Mouse (Mus musculus) right cerebral cortex, postnatal 10 days (tissue): Measurements from ENCODE around the gene Neu4.
"Not testable (repeated sequence)": the region's sequence is repeated elsewhere in the genome, so short reads cannot be mapped to it uniquely, and the experiment has no call there.

ENCODE experiments used
- DNase-seq, 2 experiments: peaks; one replicate each; pipeline ENCODE4 v3.0.0; 2021; ENCODE audit warnings: low spot score in 2 of 2

Neu4 gene

DNA sequence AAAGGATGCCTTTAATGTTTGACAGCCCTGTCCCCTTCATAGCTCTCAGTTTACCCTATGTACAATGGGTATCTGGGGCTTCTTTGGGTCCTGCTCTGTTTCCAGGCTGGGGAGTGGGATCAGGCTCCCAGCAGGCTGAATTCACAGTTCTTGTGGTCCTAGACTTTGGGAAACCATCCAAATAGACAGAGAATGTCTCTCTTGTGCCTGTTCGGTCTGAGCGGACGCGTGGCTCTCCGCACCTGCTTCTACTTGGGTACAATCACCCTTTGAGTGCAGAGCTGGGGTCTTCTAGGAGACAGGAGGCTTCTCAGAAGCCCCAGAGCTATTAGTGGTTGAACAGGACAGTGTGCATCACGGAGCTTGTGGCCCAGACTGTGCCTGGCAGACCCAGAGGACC, at the start of gene Neu4:
Gene Neu4, plus strand, starts transcription at position 301 of the 400 bp plus-strand sequence.
- DNase-seq: peak; percentile 33 to 47

DNA sequence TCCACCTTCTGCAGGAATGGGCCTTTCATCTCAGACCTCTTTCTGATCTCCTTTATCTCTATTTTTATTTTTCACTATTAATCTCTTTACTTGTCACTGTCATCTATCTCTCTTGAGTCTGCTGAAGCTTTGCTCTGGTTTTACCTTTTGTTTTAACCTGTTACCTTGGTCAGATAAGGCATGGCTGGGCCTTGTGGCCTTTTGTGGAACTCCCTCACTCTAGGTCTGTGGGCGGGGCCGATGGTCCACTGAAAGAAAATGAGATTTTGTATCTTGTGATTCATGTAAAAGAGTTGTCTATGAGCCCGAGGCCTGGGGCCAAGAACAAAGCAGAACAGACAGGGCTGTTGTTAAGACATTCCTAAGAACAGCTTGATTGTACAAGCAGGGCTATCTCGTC, 49.5 kb upstream of the Neu4 start:
- not testable (repeated sequence) for DNase-seq

GRCm38 (mm10) chr1:93975764-93976163, 44.5 kb upstream of the Neu4 start:
- DNase-seq: not testable (repeated sequence)

GRCm38 (mm10) chr1:93978287-93978686, 42.0 kb upstream of the Neu4 start:
- DNase-seq: not testable (repeated sequence)

- DNase-seq: not testable (repeated sequence)
Measured at GRCm38 (mm10) chr1:93980932-93981331, 39.3 kb upstream of the Neu4 start.

GRCm38 (mm10) chr1:93986167-93986566, 34.1 kb upstream of the Neu4 start:
- no peak for DNase-seq

DNA sequence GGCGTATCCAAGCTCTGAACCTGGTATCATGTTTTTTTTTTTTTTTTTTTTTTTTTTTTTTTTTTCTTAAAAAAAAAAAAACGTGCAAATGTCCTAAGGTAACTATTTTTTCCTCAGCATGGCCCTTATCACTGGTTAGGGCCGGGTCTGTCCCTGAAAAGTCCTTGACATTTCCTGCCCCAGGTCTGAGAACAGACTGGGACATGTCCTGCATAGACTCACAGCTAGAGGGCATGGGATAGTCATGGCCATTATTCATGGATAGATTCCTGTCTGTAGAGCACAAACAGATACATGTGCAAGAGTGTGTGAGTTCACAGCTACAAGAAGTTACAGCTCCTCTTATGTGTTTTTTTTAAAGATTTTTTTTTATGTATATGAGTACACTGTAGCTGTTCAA, 31.5 kb upstream of the Neu4 start:
- DNase-seq: no peak

DNA sequence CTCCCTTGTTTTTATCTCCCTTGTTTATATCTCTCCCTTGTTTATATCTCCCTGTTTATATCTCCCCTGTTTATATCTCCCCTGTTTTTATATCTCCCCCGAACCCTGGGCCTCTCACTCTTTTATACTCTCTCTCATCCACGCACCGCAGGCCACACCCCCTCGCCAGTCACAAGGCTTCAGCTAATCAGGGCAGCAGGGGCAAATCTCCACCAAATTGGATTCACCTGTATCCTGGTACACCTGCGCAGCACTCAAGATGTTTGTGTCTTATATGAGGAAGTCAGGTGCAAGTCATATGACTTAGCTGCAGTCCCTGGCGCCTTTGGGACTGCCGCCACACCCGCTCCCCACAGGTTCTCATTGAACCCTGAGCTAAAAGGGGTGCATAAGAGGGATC, 30.0 kb upstream of the Neu4 start, which contains the start of gene Gal3st2c:
Gene Gal3st2c, plus strand, starts transcription at position 301 of the 400 bp plus-strand sequence.
- not testable (repeated sequence) for DNase-seq

GRCm38 (mm10) chr1:93991068-93991467, 29.2 kb upstream of the Neu4 start:
- peak in 1 of 2 experiments; percentile 18 for DNase-seq

DNA sequence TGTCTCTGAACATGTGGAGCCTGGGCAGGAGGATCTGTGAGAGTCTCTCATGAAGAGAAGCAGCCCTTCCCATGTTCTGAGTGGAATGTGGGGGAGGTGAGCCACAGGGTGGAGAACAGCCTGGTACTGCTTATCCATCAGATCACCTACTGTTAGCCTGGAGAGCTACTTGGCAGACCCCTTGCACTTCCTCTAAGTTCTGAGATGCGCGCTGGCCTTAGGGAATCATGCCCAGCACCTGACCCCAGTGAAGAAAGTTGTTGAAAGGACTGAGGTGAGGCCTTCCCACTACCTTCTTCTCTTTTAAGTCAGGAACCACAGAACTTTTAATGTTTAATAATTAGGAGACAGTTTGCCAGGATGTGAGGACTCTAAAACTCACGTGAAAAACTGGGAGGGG, 28.8 kb upstream of the Neu4 start:
- peak in 1 of 2 experiments; percentile 4 for DNase-seq

DNA sequence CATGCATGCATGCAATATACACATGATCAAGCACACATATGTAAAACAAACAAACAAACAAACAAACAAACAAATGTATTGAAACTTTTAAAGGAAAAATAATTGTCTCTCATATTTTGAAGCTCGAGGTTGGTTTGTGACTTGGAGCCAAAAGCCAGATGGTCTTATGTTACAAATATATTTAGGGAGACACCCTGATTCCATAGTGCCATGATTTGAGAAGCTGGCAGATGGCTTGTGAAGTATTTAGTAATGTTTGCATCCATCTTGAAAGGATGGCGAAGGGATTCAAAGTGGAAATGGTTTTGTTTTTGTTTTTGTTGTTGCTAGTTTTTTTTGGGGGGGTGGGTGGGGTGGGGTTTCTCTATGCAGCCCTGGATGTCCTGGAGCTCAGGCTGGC, 19.2 kb upstream of the Neu4 start:
- no peak for DNase-seq

DNA sequence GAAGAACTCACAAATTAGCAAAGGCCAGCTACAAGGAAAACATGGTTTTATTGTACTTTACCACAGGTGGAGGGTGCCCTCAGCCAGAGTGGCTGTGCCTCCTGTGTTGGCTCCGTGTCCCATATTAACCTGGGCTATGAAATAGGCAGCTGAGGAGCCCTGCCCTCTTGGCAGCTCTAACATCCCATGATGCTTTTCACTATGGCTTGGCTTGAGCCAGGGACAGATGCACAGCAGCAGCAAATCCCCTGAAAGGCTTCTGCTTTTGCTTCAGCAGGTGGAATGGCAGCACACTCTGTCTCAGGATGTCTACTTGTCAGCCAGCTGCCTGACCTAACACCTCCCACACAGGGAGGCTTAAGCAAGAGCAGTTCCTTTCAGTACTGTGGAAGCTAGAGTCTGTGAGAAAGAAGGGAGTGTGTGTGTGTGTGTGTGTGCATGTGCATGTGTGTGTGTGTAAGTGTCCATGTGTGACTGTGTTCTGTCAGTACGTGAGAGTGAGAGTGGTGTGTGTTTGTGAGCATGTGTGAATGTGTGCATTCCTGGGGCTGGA, 14.2 kb upstream of the Neu4 start:
- not testable (repeated sequence) for DNase-seq

DNA sequence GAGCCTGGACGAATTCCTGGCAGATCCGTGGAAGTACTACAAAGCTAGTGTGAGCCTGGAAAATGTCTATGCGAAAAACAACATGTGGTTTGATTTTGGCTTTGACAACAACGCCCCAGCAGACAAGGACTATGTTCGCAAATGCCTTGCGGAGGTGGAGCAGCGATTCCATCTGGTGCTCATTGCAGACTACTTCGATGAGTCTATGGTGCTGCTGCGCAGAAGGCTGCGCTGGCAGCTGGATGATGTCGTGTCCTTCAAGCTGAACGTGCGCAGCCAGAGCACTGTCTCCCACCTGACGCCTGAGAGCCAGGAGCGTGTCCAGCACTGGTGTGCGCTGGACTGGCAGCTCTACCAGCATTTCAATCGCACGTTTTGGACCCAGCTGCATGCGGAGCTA, 11.4 kb upstream of the Neu4 start:
- peak; percentile 75 to 87 for DNase-seq

- DNase-seq: no peak
Measured at GRCm38 (mm10) chr1:94011643-94012042, 8.6 kb upstream of the Neu4 start.

- peak; percentile 48 to 54 for DNase-seq
Measured at GRCm38 (mm10) chr1:94027506-94028108, 7.4 kb downstream of the Neu4 start.

DNA sequence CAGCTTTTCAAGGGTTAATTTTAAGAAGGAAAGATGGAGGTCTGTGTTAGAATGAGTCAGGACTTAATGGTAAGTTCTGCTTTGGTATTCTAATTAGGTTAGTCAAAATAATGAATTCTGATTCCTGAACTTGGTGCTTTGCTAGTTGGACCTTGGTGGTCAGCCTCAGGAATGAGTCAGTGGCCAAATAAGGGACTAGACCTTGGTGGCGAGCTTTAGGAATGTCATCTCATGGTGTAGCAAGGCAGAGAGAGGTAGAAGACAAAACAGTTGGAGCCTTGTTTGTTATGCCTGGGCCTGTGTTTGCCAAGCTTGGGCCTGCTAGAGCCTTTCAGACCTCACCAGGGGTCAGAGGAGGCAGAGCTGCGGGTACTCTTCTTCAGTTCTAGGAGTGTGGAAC, 8.5 kb downstream of the Neu4 start:
- DNase-seq: no peak

GRCm38 (mm10) chr1:94033075-94033602, 12.9 kb downstream of the Neu4 start:
- DNase-seq: no peak

DNA sequence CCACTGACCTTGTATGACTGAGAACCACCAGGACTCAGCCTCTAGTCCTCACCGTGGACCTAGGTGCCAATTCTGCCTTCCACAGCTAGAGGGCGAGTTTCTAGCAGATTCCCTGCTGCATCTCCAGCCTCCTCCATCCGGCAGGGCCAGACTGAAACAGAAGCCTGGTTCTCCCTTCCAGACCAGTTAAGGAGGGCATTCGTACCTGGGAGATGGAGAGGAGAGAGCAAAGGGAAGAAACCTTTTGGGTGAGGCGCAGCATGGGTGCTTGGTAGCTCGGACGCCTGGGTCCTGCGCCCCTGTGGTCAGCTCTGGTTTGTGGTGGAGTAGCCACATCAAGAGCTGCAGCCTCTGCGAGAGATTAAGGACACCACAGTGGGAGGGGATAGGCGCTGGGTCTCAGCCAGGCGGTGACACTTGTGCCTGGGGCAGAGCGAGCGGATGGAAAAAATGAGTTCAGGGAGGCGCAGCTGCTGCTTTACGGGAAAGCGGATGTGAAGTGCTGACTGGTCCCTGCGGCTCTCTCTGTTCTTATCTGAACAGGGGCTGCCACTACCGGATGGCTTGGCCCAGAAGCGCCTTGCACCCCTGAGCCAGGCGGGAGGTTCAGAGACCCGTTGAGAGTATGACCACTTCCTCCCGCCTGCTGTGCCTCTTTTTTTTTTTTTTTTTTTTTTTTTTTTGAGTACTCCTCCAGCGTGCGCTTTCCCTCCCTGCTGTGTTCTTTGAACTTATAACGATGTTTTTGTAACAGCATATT, 14.9 kb downstream of the Neu4 start:
- DNase-seq: peak; percentile 87 to 90

GRCm38 (mm10) chr1:94040391-94040790, 20.1 kb downstream of the Neu4 start:
- DNase-seq: no peak

- DNase-seq: no peak
Measured at GRCm38 (mm10) chr1:94045559-94045958, 25.3 kb downstream of the Neu4 start.

DNA sequence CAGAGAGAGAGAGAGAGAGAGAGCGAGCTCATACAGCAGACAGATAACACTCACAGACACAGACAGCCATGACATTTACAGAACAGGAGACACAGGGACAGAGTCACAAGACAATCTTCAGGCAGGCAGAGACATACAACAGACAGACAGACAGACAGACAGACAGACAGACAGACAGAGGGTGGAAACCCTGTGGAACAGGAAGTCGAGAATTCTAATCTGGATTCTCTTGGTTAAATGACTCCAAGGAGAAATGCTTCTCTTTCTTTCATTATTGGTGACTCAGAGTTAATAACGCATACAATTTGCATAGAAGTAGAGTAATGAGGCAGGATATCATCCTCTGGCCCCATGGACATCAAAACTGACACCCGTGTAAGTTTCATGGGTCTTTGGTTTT, 26.3 kb downstream of the Neu4 start:
- DNase-seq: no peak

- peak in 1 of 2 experiments; percentile 15 for DNase-seq
Measured at GRCm38 (mm10) chr1:94051104-94051503, 30.9 kb downstream of the Neu4 start.

- DNase-seq: no peak
Measured at GRCm38 (mm10) chr1:94052373-94052772, 32.1 kb downstream of the Neu4 start, which contains the start of gene Pdcd1. TSS of gene Pdcd1 (minus strand) at chr1:94052553.
